Mouse (Mus musculus) olfactory bulb, adult 2 months (tissue): ENCODE data around the gene Ifna2.

ENCODE experiments used
- CTCF ChIP-seq: fragments of 200-500 bp; IDR thresholded peaks from 2 replicates; pipeline ENCODE4 v1.5.1; 2012; ENCODE audit warnings: low read depth, mild to moderate bottlenecking, low read length, moderate library complexity; ENCODE audit not compliant: insufficient read depth
- POLR2A ChIP-seq: fragments of 200-500 bp; IDR thresholded peaks from 2 replicates; pipeline ENCODE4 v1.6.1; 2012; ENCODE audit warnings: mild to moderate bottlenecking, low read depth, low read length, moderate library complexity; ENCODE audit not compliant: insufficient read depth

DNA sequence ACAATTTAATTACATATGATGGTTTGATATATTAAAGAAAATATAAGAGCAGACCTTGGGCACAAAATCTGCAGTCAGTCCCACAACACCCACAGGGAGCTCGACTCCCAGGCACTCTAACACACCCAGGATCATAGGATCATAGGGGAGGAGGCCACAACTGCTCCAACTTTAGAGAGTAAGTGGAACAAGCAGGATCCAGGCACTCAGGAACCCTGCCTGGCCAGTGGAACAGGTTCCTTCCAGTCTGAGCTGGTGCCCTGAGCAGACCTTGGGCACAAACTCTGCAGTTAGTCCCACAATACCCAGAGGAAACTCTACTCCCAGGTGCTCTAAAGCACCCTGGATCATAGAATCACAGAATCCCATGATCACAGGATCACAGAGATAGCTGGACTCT is 28.3 kb downstream of the Ifna2 start:
- TF ChIP-seq CTCF (no peak), POLR2A (no peak)
